Mouse (Mus musculus): ENCODE data around the gene Hinfp. TPM values are rescaled to one million over a fixed set of nuclear protein-coding genes. Genes with fewer than 3 reads are reported as not detected.

The Hinfp gene
- polyA plus RNA-seq (2014; fragmentation: Nextera tagmentation; extraction: Ambion mirVana) = 10.5 and 12.1 TPM in 2 replicates

GRCm38 (mm10) chr9:44305466-44306079 lies at the start of gene Hinfp:
TSS of gene Hinfp (minus strand) at chr9:44305671.
- Histone ChIP-seq H3K27me3 (ENCODE audit: control insufficient read depth, insufficient read depth, low read length) (no peaks in the 10 kb centered on the region), H3K9me3 (ENCODE audit: control insufficient read depth, low read length) (no peaks in the 10 kb centered on the region), H3K4me1 (ENCODE audit: control insufficient read depth in 2 of 2, insufficient read depth in 2 of 2, low read length in 2 of 2) (peaks cover 2 to 12% of the 10 kb centered on the region in 2 experiments), H3K36me3 (ENCODE audit: control insufficient read depth, insufficient read depth, low read length) (peaks cover 27% of the 10 kb centered on the region), H3K4me3 (ENCODE audit: control insufficient read depth in 1 of 2, insufficient read depth in 1 of 2, low read depth in 1 of 2, low read length in 2 of 2) (peak within 1 kb of the TSS; percentile 67 to 79), H3K9ac (ENCODE audit: low read length) (peak within 1 kb of the TSS; percentile 85), H3K27ac (replicated peaks in 1 of 2; ENCODE audit: control insufficient read depth in 1 of 2, insufficient read depth in 1 of 2, low read depth in 2 of 2, low read length in 2 of 2) (peak within 1 kb of the TSS; percentile 66 to 67), H3K4me2 (ENCODE audit: low read length) (peak within 1 kb of the TSS; percentile 82)
- WGBS = under 1% methylated on average over 54 of the region's 54 CpGs
- ATAC-seq (ENCODE audit: insufficient number of reproducible peaks, insufficient read depth, low FRiP score, low read depth) = peak; percentile 98

GRCm38 (mm10) chr9:44353142-44353541 lies 47.7 kb upstream of the Hinfp start:
- H3K4me2 ChIP-seq (ENCODE audit: low read length) = no peak overlapping the region
- no peaks in the 10 kb centered on the region for H3K9me3 ChIP-seq (ENCODE audit: control insufficient read depth, low read length)
- H3K4me3 ChIP-seq (ENCODE audit: control insufficient read depth in 1 of 2, insufficient read depth in 1 of 2, low read depth in 1 of 2, low read length in 2 of 2) = no peak overlapping the region
- H3K36me3 ChIP-seq (ENCODE audit: control insufficient read depth, insufficient read depth, low read length) = peaks cover 99% of the 10 kb centered on the region
- H3K27me3 ChIP-seq (ENCODE audit: control insufficient read depth, insufficient read depth, low read length) = no peaks in the 10 kb centered on the region
- no peak for ATAC-seq (ENCODE audit: insufficient number of reproducible peaks, insufficient read depth, low FRiP score, low read depth)
- WGBS = 87% methylated on average over 6 of the region's 6 CpGs
- no peak overlapping the region for H3K9ac ChIP-seq (ENCODE audit: low read length)
- no peak overlapping the region for H3K27ac ChIP-seq (replicated peaks in 1 of 2; ENCODE audit: control insufficient read depth in 1 of 2, insufficient read depth in 1 of 2, low read depth in 2 of 2, low read length in 2 of 2)
- H3K4me1 ChIP-seq (ENCODE audit: control insufficient read depth in 2 of 2, insufficient read depth in 2 of 2, low read length in 2 of 2) = no peaks in the 10 kb centered on the region

GRCm38 (mm10) chr9:44352337-44352736 lies 46.9 kb upstream of the Hinfp start:
- no peak for ATAC-seq (ENCODE audit: insufficient number of reproducible peaks, insufficient read depth, low FRiP score, low read depth)
- Histone ChIP-seq H3K27me3 (ENCODE audit: control insufficient read depth, insufficient read depth, low read length) (no peaks in the 10 kb centered on the region), H3K9me3 (ENCODE audit: control insufficient read depth, low read length) (no peaks in the 10 kb centered on the region), H3K9ac (ENCODE audit: low read length) (no peak overlapping the region), H3K36me3 (ENCODE audit: control insufficient read depth, insufficient read depth, low read length) (peaks cover 99% of the 10 kb centered on the region), H3K4me2 (ENCODE audit: low read length) (no peak overlapping the region), H3K27ac (replicated peaks in 1 of 2; ENCODE audit: control insufficient read depth in 1 of 2, insufficient read depth in 1 of 2, low read depth in 2 of 2, low read length in 2 of 2) (no peak overlapping the region), H3K4me3 (ENCODE audit: control insufficient read depth in 1 of 2, insufficient read depth in 1 of 2, low read depth in 1 of 2, low read length in 2 of 2) (no peak overlapping the region), H3K4me1 (ENCODE audit: control insufficient read depth in 2 of 2, insufficient read depth in 2 of 2, low read length in 2 of 2) (no peaks in the 10 kb centered on the region)
- WGBS = 89% methylated on average over 10 of the region's 10 CpGs

- 95% methylated on average over 4 of the region's 4 CpGs for WGBS
- no peaks in the 10 kb centered on the region for H3K9me3 ChIP-seq (ENCODE audit: control insufficient read depth, low read length)
Measured at GRCm38 (mm10) chr9:44351396-44351795, 45.9 kb upstream of the Hinfp start.

GRCm38 (mm10) chr9:44348546-44348945 lies 43.1 kb upstream of the Hinfp start:
- no peak overlapping the region for H3K9ac ChIP-seq (ENCODE audit: low read length)
- H3K9me3 ChIP-seq (ENCODE audit: control insufficient read depth, low read length) = no peaks in the 10 kb centered on the region
- H3K4me2 ChIP-seq (ENCODE audit: low read length) = no peak overlapping the region
- H3K27me3 ChIP-seq (ENCODE audit: control insufficient read depth, insufficient read depth, low read length) = no peaks in the 10 kb centered on the region
- no peak overlapping the region for H3K27ac ChIP-seq (replicated peaks in 1 of 2; ENCODE audit: control insufficient read depth in 1 of 2, insufficient read depth in 1 of 2, low read depth in 2 of 2, low read length in 2 of 2)
- WGBS = 92% methylated on average over 4 of the region's 4 CpGs
- no peaks in the 10 kb centered on the region for H3K4me1 ChIP-seq (ENCODE audit: control insufficient read depth in 2 of 2, insufficient read depth in 2 of 2, low read length in 2 of 2)
- ATAC-seq (ENCODE audit: insufficient number of reproducible peaks, insufficient read depth, low FRiP score, low read depth) = no peak
- peaks cover 75% of the 10 kb centered on the region for H3K36me3 ChIP-seq (ENCODE audit: control insufficient read depth, insufficient read depth, low read length)
- no peak overlapping the region for H3K4me3 ChIP-seq (ENCODE audit: control insufficient read depth in 1 of 2, insufficient read depth in 1 of 2, low read depth in 1 of 2, low read length in 2 of 2)

More at GRCm38 (mm10) chr9:44351396-44351795, 45.9 kb upstream of the Hinfp start:
- no peak for ATAC-seq (ENCODE audit: insufficient number of reproducible peaks, insufficient read depth, low FRiP score, low read depth)
- no peaks in the 10 kb centered on the region for H3K27me3 ChIP-seq (ENCODE audit: control insufficient read depth, insufficient read depth, low read length)
- H3K4me1 ChIP-seq (ENCODE audit: control insufficient read depth in 2 of 2, insufficient read depth in 2 of 2, low read length in 2 of 2) = no peaks in the 10 kb centered on the region
- H3K27ac ChIP-seq (replicated peaks in 1 of 2; ENCODE audit: control insufficient read depth in 1 of 2, insufficient read depth in 1 of 2, low read depth in 2 of 2, low read length in 2 of 2) = no peak overlapping the region
- no peak overlapping the region for H3K4me3 ChIP-seq (ENCODE audit: control insufficient read depth in 1 of 2, insufficient read depth in 1 of 2, low read depth in 1 of 2, low read length in 2 of 2)
- no peak overlapping the region for H3K4me2 ChIP-seq (ENCODE audit: low read length)
- H3K9ac ChIP-seq (ENCODE audit: low read length) = no peak overlapping the region
- H3K36me3 ChIP-seq (ENCODE audit: control insufficient read depth, insufficient read depth, low read length) = peaks cover 98% of the 10 kb centered on the region

GRCm38 (mm10) chr9:44347621-44348020 lies 42.1 kb upstream of the Hinfp start:
- H3K36me3 ChIP-seq (ENCODE audit: control insufficient read depth, insufficient read depth, low read length) = peaks cover 66% of the 10 kb centered on the region
- WGBS = 79% methylated on average over 4 of the region's 4 CpGs
- no peak for ATAC-seq (ENCODE audit: insufficient number of reproducible peaks, insufficient read depth, low FRiP score, low read depth)

GRCm38 (mm10) chr9:44347166-44347565 lies 41.7 kb upstream of the Hinfp start:
- WGBS = 89% methylated on average over 9 of the region's 9 CpGs
- no peaks in the 10 kb centered on the region for H3K27me3 ChIP-seq (ENCODE audit: control insufficient read depth, insufficient read depth, low read length)
- H3K4me2 ChIP-seq (ENCODE audit: low read length) = no peak overlapping the region
- H3K9me3 ChIP-seq (ENCODE audit: control insufficient read depth, low read length) = no peaks in the 10 kb centered on the region
- no peak overlapping the region for H3K9ac ChIP-seq (ENCODE audit: low read length)
- peaks cover 61% of the 10 kb centered on the region for H3K36me3 ChIP-seq (ENCODE audit: control insufficient read depth, insufficient read depth, low read length)
- H3K27ac ChIP-seq (replicated peaks in 1 of 2; ENCODE audit: control insufficient read depth in 1 of 2, insufficient read depth in 1 of 2, low read depth in 2 of 2, low read length in 2 of 2) = no peak overlapping the region
- H3K4me3 ChIP-seq (ENCODE audit: control insufficient read depth in 1 of 2, insufficient read depth in 1 of 2, low read depth in 1 of 2, low read length in 2 of 2) = no peak overlapping the region
- ATAC-seq (ENCODE audit: insufficient number of reproducible peaks, insufficient read depth, low FRiP score, low read depth) = no peak
- peaks cover 5 to 12% of the 10 kb centered on the region in 2 experiments for H3K4me1 ChIP-seq (ENCODE audit: control insufficient read depth in 2 of 2, insufficient read depth in 2 of 2, low read length in 2 of 2)

More at GRCm38 (mm10) chr9:44347621-44348020, 42.1 kb upstream of the Hinfp start:
- H3K4me1 ChIP-seq (ENCODE audit: control insufficient read depth in 2 of 2, insufficient read depth in 2 of 2, low read length in 2 of 2) = peaks cover 2 to 7% of the 10 kb centered on the region in 2 experiments
- no peak overlapping the region for H3K9ac ChIP-seq (ENCODE audit: low read length)
- no peak overlapping the region for H3K4me3 ChIP-seq (ENCODE audit: control insufficient read depth in 1 of 2, insufficient read depth in 1 of 2, low read depth in 1 of 2, low read length in 2 of 2)
- H3K27ac ChIP-seq (replicated peaks in 1 of 2; ENCODE audit: control insufficient read depth in 1 of 2, insufficient read depth in 1 of 2, low read depth in 2 of 2, low read length in 2 of 2) = no peak overlapping the region
- no peaks in the 10 kb centered on the region for H3K27me3 ChIP-seq (ENCODE audit: control insufficient read depth, insufficient read depth, low read length)
- H3K4me2 ChIP-seq (ENCODE audit: low read length) = no peak overlapping the region
- H3K9me3 ChIP-seq (ENCODE audit: control insufficient read depth, low read length) = no peaks in the 10 kb centered on the region

Measured in heart, embryonic 14.5 days (tissue).